Mouse (Mus musculus): ENCODE data around the gene Pold1.

The Pold1 gene

GRCm38 (mm10) chr7:44548497-44549087 lies at the start of gene Pold1:
Gene Pold1, minus strand, starts transcription at chr7:44548849.
- DNase-seq (ENCODE audit: low spot score), result peak; percentile 99

GRCm38 (mm10) chr7:44598336-44598735 lies 49.7 kb upstream of the Pold1 start:
- DNase-seq (ENCODE audit: low spot score), result no peak

- no peak for DNase-seq (ENCODE audit: low spot score)
These were observed 49.0 kb upstream of the Pold1 start for GRCm38 (mm10) chr7:44597666-44598065.

- no peak for DNase-seq (ENCODE audit: low spot score)
These were observed 48.4 kb upstream of the Pold1 start for GRCm38 (mm10) chr7:44596996-44597538.

- DNase-seq (ENCODE audit: low spot score), result no peak
These were observed 47.4 kb upstream of the Pold1 start for GRCm38 (mm10) chr7:44596051-44596450.

GRCm38 (mm10) chr7:44595131-44595561 lies 46.5 kb upstream of the Pold1 start:
- no peak for DNase-seq (ENCODE audit: low spot score)

GRCm38 (mm10) chr7:44594291-44594690 lies 45.6 kb upstream of the Pold1 start:
- no peak for DNase-seq (ENCODE audit: low spot score)

GRCm38 (mm10) chr7:44593775-44594174 lies 45.1 kb upstream of the Pold1 start:
- DNase-seq (ENCODE audit: low spot score), result peak; percentile 74

- no peak for DNase-seq (ENCODE audit: low spot score)
These were observed 44.4 kb upstream of the Pold1 start for GRCm38 (mm10) chr7:44593051-44593450.

GRCm38 (mm10) chr7:44591348-44592116 lies 42.9 kb upstream of the Pold1 start:
- DNase-seq (ENCODE audit: low spot score), result no peak

GRCm38 (mm10) chr7:44590402-44591347 lies 42.0 kb upstream of the Pold1 start, which contains the start of gene Kcnc3:
Gene Kcnc3, plus strand, starts transcription at chr7:44590664.
- peak; percentile 63 for DNase-seq (ENCODE audit: low spot score)

GRCm38 (mm10) chr7:44589946-44590345 lies 41.3 kb upstream of the Pold1 start:
- DNase-seq (ENCODE audit: low spot score), result no peak

GRCm38 (mm10) chr7:44589149-44589548 lies 40.5 kb upstream of the Pold1 start:
- peak; percentile 28 for DNase-seq (ENCODE audit: low spot score)

- DNase-seq (ENCODE audit: low spot score), result no peak
These were observed 39.7 kb upstream of the Pold1 start for GRCm38 (mm10) chr7:44588338-44588737.

GRCm38 (mm10) chr7:44587676-44588075 lies 39.0 kb upstream of the Pold1 start:
- DNase-seq (ENCODE audit: low spot score), result no peak

- DNase-seq (ENCODE audit: low spot score), result no peak
These were observed 38.3 kb upstream of the Pold1 start for GRCm38 (mm10) chr7:44586930-44587329.

GRCm38 (mm10) chr7:44586518-44586917 lies 37.9 kb upstream of the Pold1 start:
- DNase-seq (ENCODE audit: low spot score), result no peak

- no peak for DNase-seq (ENCODE audit: low spot score)
These were observed 37.0 kb upstream of the Pold1 start for GRCm38 (mm10) chr7:44585606-44586005.

GRCm38 (mm10) chr7:44584921-44585320 lies 36.3 kb upstream of the Pold1 start:
- DNase-seq (ENCODE audit: low spot score), result no peak

GRCm38 (mm10) chr7:44584265-44584804 lies 35.7 kb upstream of the Pold1 start:
- no peak for DNase-seq (ENCODE audit: low spot score)

GRCm38 (mm10) chr7:44583146-44583545 lies 34.5 kb upstream of the Pold1 start:
- no peak for DNase-seq (ENCODE audit: low spot score)

- DNase-seq (ENCODE audit: low spot score), result no peak
These were observed 34.1 kb upstream of the Pold1 start for GRCm38 (mm10) chr7:44582709-44583108.
